Mouse (Mus musculus) thymus, adult 2 months (tissue): Measurements from ENCODE around the gene Lrrfip2. TPM values are rescaled to one million over a fixed set of nuclear protein-coding genes. Genes with fewer than 3 reads are reported as not detected.

Experiments
- DNase-seq: peaks from one replicate; pipeline ENCODE4 v3.0.0; 2021
- H3K27ac ChIP-seq: fragments of 200-500 bp; 2 replicates; pipeline ENCODE4 v1.5.1; 2012; ENCODE audit warnings: low read length, control low read depth; ENCODE audit not compliant: control insufficient read depth, insufficient read depth
- H3K27me3 ChIP-seq: fragments of 200-500 bp; 2 replicates; pipeline ENCODE4 v1.6.1; 2012; ENCODE audit warnings: mild to moderate bottlenecking, low read length, moderate library complexity, mixed read lengths; ENCODE audit not compliant: control insufficient read depth, insufficient read depth
- H3K36me3 ChIP-seq: fragments of 200-500 bp; 2 replicates; pipeline ENCODE4 v1.6.1; 2012; ENCODE audit warnings: mild to moderate bottlenecking, low read length, moderate library complexity; ENCODE audit not compliant: control insufficient read depth, insufficient read depth
- H3K4me1 ChIP-seq: fragments of 200-500 bp; replicated peaks from 2 replicates; pipeline ENCODE4 v1.6.1; 2012; ENCODE audit warnings: low read length; ENCODE audit not compliant: control insufficient read depth, insufficient read depth
- H3K4me3 ChIP-seq: fragments of 200-500 bp; 2 replicates; pipeline ENCODE4 v1.5.1; 2012; ENCODE audit warnings: mild to moderate bottlenecking, low read length, control low read depth, moderate library complexity; ENCODE audit not compliant: control insufficient read depth, insufficient read depth
- CTCF ChIP-seq: fragments of 200-500 bp; IDR thresholded peaks from 2 replicates; pipeline ENCODE4 v1.5.1; 2012; ENCODE audit warnings: mild to moderate bottlenecking, control low read depth, low read length, moderate library complexity, borderline replicate concordance; ENCODE audit not compliant: control insufficient read depth, poor library complexity, insufficient read depth; ENCODE audit errors: extremely low read depth
- POLR2A ChIP-seq: fragments of 200-500 bp; IDR thresholded peaks from 2 replicates; pipeline ENCODE4 v1.6.1; 2012; ENCODE audit warnings: mild to moderate bottlenecking, low read length, control low read depth, moderate library complexity; ENCODE audit not compliant: control insufficient read depth, poor library complexity, insufficient read depth; ENCODE audit errors: extremely low read depth
- WGBS: fragments of 180-500 bp; shearing (Covaris S2); methylation state at CpG from one replicate; pipeline ENCODE4 v1.1.7; 2018; 5-methylcytosine and 5-hydroxymethylcytosine counted together
- polyA plus RNA-seq: library from polyadenylated mRNA; depleted of rRNA; stranded (reverse); fragments of >200 nt; gene quantifications from 2 replicates; pipeline ENCODE4 v1.2.3, GENCODE M21; 2012

Gene Lrrfip2
- polyA plus RNA-seq, 1 experiment, result 8.4 TPM

DNA sequence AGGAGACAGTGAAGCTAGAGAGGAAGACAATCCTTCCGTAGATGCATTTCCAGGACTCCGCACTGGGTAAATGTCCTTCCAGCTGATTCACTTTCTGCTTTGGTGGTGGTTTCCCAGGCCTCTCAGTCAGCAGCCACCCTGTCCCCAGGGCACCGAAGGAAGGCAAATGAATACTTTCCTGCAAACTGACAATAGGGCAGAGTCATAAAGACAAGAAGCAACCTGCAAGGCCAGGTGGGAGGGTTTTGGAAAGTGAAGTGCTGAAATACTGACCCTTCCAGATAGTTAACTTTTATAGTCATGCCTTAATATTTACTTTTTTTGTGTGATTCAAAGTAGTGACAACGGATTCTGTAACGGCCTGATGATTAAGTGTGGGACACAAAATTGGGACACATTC lies 13.5 kb upstream of the Lrrfip2 start:
- DNase-seq, result no peak
- TF ChIP-seq CTCF (no peak), POLR2A (no peak)
- no peak overlapping the region for H3K4me3 ChIP-seq
- WGBS, result 94% methylated on average over 5 of the region's 5 CpGs
- H3K27me3 ChIP-seq, result no peaks in the 10 kb centered on the region
- no peak overlapping the region for H3K27ac ChIP-seq
- H3K36me3 ChIP-seq, result no peaks in the 10 kb centered on the region
- no peaks in the 10 kb centered on the region for H3K4me1 ChIP-seq

DNA sequence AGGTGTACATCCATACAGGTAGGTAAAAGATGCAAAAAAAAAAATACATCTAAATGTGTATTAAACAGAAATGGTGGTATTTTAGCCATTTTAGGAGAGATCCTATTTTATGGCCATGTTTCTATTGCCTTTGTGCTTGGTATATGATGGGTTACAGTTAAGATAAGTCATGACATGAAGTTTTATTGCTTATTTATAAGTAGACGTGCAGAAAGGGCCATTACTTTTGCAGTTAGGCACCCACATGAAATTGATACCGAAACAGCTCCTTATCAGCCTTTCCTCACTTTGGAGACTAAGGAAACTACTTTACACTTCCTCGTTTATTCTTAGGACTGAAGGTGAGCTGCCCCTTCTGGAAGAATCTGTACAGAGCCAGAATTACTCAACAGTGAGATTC lies 9.5 kb upstream of the Lrrfip2 start:
- no peak for TF ChIP-seq POLR2A
- TF ChIP-seq CTCF, result no peak
- WGBS, result 81% methylated on average over 3 of the region's 3 CpGs
- Histone ChIP-seq H3K36me3 (no peaks in the 10 kb centered on the region), H3K27ac (no peak overlapping the region), H3K4me3 (no peak overlapping the region), H3K4me1 (no peaks in the 10 kb centered on the region), H3K27me3 (no peaks in the 10 kb centered on the region)
- DNase-seq, result no peak

DNA sequence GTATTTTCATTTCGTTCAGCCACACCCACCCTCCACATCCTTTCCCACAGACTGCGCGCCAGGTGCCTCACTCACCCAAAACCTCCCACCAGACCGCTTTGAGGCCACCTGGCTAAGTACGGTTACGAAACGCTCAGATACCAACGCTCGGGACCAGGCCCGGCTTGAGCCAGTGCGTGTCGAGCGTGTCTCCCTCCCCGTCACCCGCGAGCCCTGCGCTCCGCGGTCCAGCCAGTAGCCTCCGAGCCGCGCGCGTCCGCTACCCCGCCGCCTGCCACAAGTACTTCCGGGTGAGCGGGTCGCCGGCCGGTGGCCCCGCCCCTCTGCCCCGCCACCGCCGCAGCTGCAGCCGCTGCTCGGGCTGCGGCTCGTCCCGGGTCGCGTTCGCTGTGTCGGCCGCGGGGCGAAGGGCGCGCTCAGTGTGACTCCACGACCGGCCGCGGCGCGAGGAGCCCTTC lies 431 bp downstream of the Lrrfip2 start:
- TF ChIP-seq POLR2A, result peak; percentile 60; the same call in 1 of the 2 replicates
- no peak for TF ChIP-seq CTCF
- Histone ChIP-seq H3K27ac (no peak overlapping the region), H3K27me3 (no peaks in the 10 kb centered on the region), H3K36me3 (no peaks in the 10 kb centered on the region), H3K4me3 (peak overlapping the region; percentile 59), H3K4me1 (peaks cover 9% of the 10 kb centered on the region)
- peak; percentile 87 for DNase-seq
- WGBS, result under 1% methylated on average over 56 of the region's 56 CpGs

DNA sequence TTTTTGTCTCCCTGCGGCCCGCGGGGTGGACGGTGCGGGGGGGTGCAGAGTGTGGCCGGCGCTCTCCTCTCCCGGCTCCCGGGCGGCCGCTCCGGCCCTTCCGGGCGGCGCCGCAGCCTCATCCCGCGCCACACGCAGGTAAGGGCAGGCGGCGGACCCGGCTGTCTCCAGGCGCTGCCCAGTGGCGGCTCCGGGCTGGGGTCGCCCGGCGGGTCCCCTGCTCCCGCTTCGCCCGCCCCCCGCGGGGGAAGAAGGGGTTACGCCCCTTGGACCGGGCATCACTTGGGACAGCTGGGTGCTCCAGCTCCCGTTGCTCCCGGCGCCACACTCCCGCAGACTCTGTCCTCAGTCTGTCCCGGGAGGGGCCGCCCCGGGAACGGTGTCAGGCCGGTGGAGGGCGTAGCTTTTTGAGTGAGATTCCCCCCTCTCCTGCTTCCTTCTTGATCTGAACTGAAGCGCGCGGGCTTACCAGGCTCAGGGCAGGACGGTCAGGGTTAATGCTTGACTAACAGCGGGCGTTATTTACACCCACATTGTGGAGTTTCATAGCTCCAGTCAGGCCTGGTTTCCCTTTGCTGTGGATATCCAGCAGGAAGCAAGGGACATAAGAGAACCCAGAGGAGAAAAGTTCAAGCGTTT lies 979 bp downstream of the Lrrfip2 start:
- Histone ChIP-seq H3K4me1 (peaks cover 9% of the 10 kb centered on the region), H3K36me3 (no peaks in the 10 kb centered on the region), H3K27me3 (no peaks in the 10 kb centered on the region), H3K27ac (no peak overlapping the region), H3K4me3 (peak overlapping the region; percentile 59)
- TF ChIP-seq POLR2A, result no peak
- 0 out of 2 replicates have a peak, but pooled peaks have one; percentile 1 for TF ChIP-seq CTCF
- WGBS, result under 1% methylated on average over 50 of the region's 52 CpGs
- peak; percentile 44 for DNase-seq

DNA sequence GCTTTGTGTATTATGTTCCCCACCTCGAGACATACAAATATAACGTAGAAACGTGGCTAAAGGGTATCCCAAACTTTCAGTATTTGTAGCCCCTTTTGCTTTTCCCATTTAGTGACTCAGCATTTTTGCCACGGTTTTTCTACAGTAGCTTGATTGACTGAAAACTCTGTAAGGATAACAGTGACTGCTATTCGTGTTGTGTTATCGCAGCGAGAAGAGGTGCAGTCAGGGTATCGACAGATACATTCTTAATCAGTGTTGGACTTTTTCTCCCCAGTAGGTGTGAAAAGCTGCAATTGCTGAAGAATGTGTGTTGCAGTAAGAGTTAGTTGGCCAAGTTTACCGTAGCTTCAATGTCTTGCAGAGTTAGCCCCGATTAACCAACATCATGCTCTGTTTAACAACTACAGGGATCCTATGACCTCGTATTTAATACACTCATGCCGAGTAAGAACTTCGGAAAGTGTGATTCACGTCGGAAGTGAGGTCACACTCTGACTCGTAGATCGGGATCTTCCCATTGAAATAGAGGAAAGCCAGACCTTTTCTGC lies 1.6 kb downstream of the Lrrfip2 start:
- WGBS, result 12% methylated on average over 17 of the region's 17 CpGs
- DNase-seq, result no peak
- peaks cover 9% of the 10 kb centered on the region for H3K4me1 ChIP-seq
- no peak overlapping the region for H3K27ac ChIP-seq
- H3K4me3 ChIP-seq, result no peak overlapping the region
- no peaks in the 10 kb centered on the region for H3K27me3 ChIP-seq
- H3K36me3 ChIP-seq, result no peaks in the 10 kb centered on the region
- TF ChIP-seq POLR2A, result no peak
- no peak for TF ChIP-seq CTCF

DNA sequence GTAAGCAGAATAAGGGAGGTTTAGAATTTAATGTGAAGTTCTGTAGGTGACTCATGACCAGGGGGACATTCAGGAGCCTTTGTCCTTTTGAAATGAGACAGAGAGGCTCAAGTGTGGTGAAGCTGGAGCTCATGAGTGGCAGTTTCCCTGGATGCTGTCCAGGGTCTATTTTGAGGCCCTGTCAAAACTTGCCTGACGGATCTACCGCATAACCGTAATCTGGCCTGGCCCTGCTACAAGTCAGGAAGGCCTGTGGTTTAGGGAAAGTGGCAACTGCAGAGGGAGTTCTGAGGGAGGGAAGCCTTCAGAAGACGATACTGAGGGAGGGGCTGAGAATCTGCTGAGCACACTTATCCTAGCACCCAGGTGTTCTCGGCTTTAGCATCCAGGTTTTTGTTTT lies 5.1 kb downstream of the Lrrfip2 start:
- WGBS, result 43% methylated on average over 5 of the region's 5 CpGs
- no peaks in the 10 kb centered on the region for H3K27me3 ChIP-seq
- no peak for TF ChIP-seq POLR2A
- TF ChIP-seq CTCF, result no peak
- no peak overlapping the region for H3K4me3 ChIP-seq
- H3K4me1 ChIP-seq, result peaks cover 5% of the 10 kb centered on the region
- H3K36me3 ChIP-seq, result no peaks in the 10 kb centered on the region
- H3K27ac ChIP-seq, result no peak overlapping the region
- no peak for DNase-seq
